Mouse (Mus musculus) heart, embryonic 11.5 days (tissue): Measurements from ENCODE around the gene Cdt1. TPM values are rescaled to one million over a fixed set of nuclear protein-coding genes. Genes with fewer than 3 reads are reported as not detected.

ENCODE experiments used
- ATAC-seq: fragments of 200-750 bp; cut with Nextera tagmentation; replicated peaks from 2 replicates; pipeline ENCODE4 v1.8.0; 2017; ENCODE audit warnings: moderate library complexity; ENCODE audit not compliant: insufficient number of reproducible peaks, low FRiP score, low TSS enrichment
- H3K27ac ChIP-seq: fragments of 300-500 bp; sonication (generic); 2 replicates; pipeline ENCODE4 v1.5.1; 2014; ENCODE audit warnings: mild to moderate bottlenecking, low read depth, low read length
- H3K27me3 ChIP-seq: fragments of 300-500 bp; sonication (generic); 2 replicates; pipeline ENCODE4 v1.6.1; 2014; ENCODE audit warnings: mild to moderate bottlenecking, low read length, mixed read lengths; ENCODE audit not compliant: control insufficient read depth, insufficient read depth
- H3K36me3 ChIP-seq: fragments of 300-500 bp; sonication (generic); 2 replicates; pipeline ENCODE4 v1.6.1; 2014; ENCODE audit warnings: mild to moderate bottlenecking, low read length, moderate library complexity, mixed read lengths; ENCODE audit not compliant: control insufficient read depth, insufficient read depth
- H3K4me1 ChIP-seq: fragments of 300-500 bp; sonication (generic); 2 replicates; pipeline ENCODE4 v1.6.1; 2014; ENCODE audit warnings: low read length; ENCODE audit not compliant: control insufficient read depth, insufficient read depth
- H3K4me2 ChIP-seq: fragments of 300-500 bp; sonication (generic); 2 replicates; pipeline ENCODE4 v1.6.1; 2014; ENCODE audit warnings: mild to moderate bottlenecking, moderate library complexity
- H3K4me3 ChIP-seq: fragments of 300-500 bp; sonication (generic); 2 replicates; pipeline ENCODE4 v1.5.1; 2014; ENCODE audit warnings: low read depth, low read length
- H3K9ac ChIP-seq: fragments of 300-500 bp; sonication (generic); 2 replicates; pipeline ENCODE4 v1.6.1; 2014; ENCODE audit warnings: mild to moderate bottlenecking, low read depth, low read length, moderate library complexity
- H3K9me3 ChIP-seq: fragments of 300-500 bp; sonication (generic); replicated peaks from 2 replicates; pipeline ENCODE4 v1.6.1; 2016; ENCODE audit warnings: low read length; ENCODE audit not compliant: control insufficient read depth
- WGBS: fragments of 180-500 bp; shearing (Covaris S2); extraction: QIAGEN DNeasy Blood & Tissue Kit; methylation state at CpG from one replicate; pipeline ENCODE4 v1.1.7; 2014; ENCODE audit not compliant: insufficient replicate concordance; 5-methylcytosine and 5-hydroxymethylcytosine counted together
- polyA plus RNA-seq: library from polyadenylated mRNA; unstranded; fragments of >200 nt; fragmentation: Nextera tagmentation; extraction: Ambion mirVana; gene quantifications from 2 replicates; pipeline ENCODE4 v1.2.1, GENCODE M21; 2014

The Cdt1 gene
- polyA plus RNA-seq, 1 experiment from 2014 or later = 29.5 TPM

DNA sequence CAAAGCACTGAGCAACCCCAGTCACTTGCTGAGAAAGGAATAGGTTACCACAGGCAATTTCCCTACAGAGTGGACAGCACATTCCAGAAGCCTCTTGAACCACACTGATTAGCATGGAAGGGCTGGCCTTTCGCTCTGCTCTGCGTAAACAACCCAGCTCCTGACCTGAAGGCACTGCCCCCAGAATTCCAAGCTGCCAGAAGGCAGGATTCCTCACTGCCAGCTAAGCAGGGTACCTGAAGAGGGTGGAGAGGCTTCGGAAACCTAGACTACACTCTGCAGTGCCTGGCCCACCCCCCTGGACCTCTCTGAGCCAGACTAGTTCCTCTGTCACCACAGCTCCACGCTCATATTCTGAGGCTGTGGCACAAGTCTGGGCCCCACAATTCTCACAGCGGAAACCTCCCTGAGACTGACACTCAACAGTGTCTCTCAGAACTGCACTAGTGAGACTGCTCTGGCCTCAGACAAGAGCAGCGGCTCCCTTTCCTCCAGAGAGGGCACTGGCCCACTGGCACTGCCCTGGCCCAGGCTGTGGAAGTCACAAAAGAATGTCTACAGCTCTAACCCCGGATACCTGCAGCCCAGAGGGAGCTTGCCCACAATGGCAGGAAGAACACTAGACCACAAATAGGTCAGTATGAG lies 41.2 kb upstream of the Cdt1 start:
- 36% methylated on average over 7 of the region's 7 CpGs for WGBS
- peaks cover 75% of the 10 kb centered on the region for H3K4me1 ChIP-seq
- H3K4me2 ChIP-seq = peak overlapping the region; percentile 46

DNA sequence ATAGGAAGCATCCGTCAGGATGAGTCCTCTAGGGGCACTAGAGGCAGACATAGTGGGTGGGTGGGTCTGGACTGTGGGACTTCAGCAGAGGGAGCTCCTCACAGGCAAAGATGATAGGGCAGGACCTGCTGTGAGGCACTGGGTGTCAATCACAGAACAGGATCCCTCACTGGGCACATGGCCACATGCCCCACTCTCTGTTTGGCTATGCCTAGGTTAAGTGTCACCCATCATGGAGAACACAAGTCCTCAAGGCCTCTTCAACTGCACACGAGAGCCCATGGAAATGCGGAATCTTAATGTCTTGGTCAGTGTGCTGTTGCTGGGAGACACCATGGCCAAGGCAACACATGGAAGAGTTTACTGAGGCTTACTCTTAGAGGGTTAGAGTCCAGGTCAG lies 39.9 kb upstream of the Cdt1 start:
- H3K4me3 ChIP-seq = no peak overlapping the region
- H3K9me3 ChIP-seq = no peaks in the 10 kb centered on the region
- ATAC-seq = no peak
- no peaks in the 10 kb centered on the region for H3K27me3 ChIP-seq
- no peak overlapping the region for H3K9ac ChIP-seq
- peaks cover 74% of the 10 kb centered on the region for H3K4me1 ChIP-seq
- H3K36me3 ChIP-seq = peaks cover 3% of the 10 kb centered on the region; the same call in 1 of the 2 replicates
- H3K4me2 ChIP-seq = no peak overlapping the region
- WGBS = 82% methylated on average over 3 of the region's 3 CpGs
- H3K27ac ChIP-seq = peak overlapping the region; percentile 54

More for the DNA sequence above, 41.2 kb upstream of the Cdt1 start:
- Histone ChIP-seq H3K9ac (peak overlapping the region; percentile 58), H3K27ac (peak overlapping the region; percentile 90), H3K9me3 (no peaks in the 10 kb centered on the region), H3K27me3 (no peaks in the 10 kb centered on the region), H3K36me3 (peaks cover 6% of the 10 kb centered on the region; the same call in 1 of the 2 replicates), H3K4me3 (no peak overlapping the region)
- ATAC-seq = no peak; the same call in 1 of the 2 replicates

DNA sequence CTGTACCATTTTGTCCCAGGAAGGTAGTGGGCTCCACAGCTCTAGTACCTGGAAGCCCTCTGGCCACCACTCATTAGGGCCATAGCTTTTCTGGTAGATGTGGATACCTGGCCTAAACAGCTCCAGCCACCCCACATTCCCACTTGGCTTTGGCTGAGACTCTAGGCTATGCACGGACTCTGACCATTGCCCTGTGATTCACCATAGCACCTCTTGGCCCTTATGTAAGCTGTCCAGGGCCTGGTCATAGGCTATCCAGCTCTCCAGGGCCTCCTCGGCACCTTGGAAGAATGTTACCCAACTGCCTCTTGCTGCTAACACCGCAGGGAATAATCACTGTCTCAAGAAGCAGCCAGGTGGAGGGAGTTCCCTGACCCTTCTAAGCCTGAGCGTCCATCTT lies 38.7 kb upstream of the Cdt1 start:
- H3K4me1 ChIP-seq = peaks cover 67% of the 10 kb centered on the region
- H3K9me3 ChIP-seq = no peaks in the 10 kb centered on the region
- H3K27me3 ChIP-seq = no peaks in the 10 kb centered on the region
- ATAC-seq = no peak
- 88% methylated on average over 4 of the region's 4 CpGs for WGBS
- peaks cover 3% of the 10 kb centered on the region; the same call in 1 of the 2 replicates for H3K36me3 ChIP-seq
- H3K4me3 ChIP-seq = no peak overlapping the region
- H3K27ac ChIP-seq = no peak overlapping the region
- H3K4me2 ChIP-seq = no peak overlapping the region
- no peak overlapping the region for H3K9ac ChIP-seq

DNA sequence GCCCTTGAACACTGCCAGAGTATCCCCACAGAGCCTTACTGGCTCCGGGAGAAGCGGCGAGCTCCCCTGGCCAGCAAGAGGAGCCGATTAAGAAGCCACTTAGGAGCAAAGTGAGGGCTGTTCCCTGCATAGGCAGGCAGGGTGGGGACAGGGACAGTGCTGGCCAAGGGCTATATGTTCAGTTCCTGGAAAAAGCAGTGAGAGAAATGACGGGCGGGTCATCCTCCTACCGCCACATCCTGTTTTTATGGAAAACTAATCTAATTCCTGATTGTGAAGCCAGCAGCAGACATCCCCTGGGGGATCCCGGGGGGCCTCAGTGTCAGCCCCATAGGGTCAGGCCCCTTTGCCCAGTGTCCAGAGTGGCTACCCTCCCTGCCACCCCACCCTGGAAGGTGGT lies 36.5 kb upstream of the Cdt1 start:
- no peaks in the 10 kb centered on the region for H3K9me3 ChIP-seq
- peaks cover 3% of the 10 kb centered on the region; the same call in 1 of the 2 replicates for H3K36me3 ChIP-seq
- H3K27me3 ChIP-seq = no peaks in the 10 kb centered on the region
- no peak overlapping the region for H3K4me3 ChIP-seq
- H3K4me2 ChIP-seq = peak overlapping the region; percentile 32; the same call in 1 of the 2 replicates
- ATAC-seq = no peak
- H3K27ac ChIP-seq = peak overlapping the region; percentile 64
- no peak overlapping the region; the same call in 1 of the 2 replicates for H3K9ac ChIP-seq
- WGBS = 56% methylated on average over 8 of the region's 8 CpGs
- peaks cover 49% of the 10 kb centered on the region for H3K4me1 ChIP-seq

DNA sequence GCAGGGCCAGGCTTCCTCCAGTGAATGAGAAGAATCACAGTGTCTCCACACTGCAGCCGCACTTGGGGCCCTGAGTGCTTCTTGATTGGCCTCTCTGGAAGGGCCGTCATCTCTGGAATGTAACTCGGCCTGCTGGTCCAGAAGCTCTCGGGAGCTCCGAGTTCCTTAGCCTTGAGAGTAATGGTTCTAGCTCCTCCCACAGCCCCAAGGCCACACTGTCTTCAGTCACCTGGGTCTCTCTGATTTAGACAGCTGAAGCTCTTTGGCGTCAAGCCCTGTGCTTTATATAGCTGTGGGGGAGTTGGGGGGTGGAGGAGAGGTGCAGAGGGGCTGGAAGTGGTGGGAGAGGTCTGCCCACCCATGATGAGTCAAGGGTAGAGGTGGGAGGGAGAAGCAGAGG lies 30.8 kb upstream of the Cdt1 start:
- Histone ChIP-seq H3K4me3 (no peak overlapping the region), H3K27ac (peak overlapping the region; percentile 57), H3K9me3 (no peaks in the 10 kb centered on the region), H3K27me3 (no peaks in the 10 kb centered on the region), H3K4me1 (peaks cover 32% of the 10 kb centered on the region), H3K9ac (peak overlapping the region; percentile 61), H3K4me2 (peak overlapping the region; percentile 47), H3K36me3 (no peaks in the 10 kb centered on the region)
- ATAC-seq = peak; percentile 33; the same call in 1 of the 2 replicates
- WGBS = 16% methylated on average over 6 of the region's 6 CpGs

DNA sequence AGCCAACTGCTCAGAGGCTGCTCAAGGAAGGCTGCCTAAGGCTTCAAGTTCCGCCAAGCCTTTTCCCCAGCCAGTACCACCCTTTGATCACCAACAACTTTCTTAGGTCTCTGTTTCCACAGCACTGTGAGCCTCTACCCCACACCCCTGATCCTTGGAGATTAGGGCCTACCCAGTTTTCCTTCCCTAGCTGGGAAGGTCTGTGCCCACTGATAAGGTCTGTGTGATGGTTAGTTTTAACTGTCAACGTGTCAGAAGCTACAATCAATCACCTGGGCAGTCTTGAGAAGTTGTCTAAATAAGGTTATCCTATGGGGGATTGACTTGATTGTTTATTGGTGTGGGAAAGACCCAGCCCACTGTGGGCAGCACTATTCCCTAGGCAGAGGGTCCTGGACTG lies 30.0 kb upstream of the Cdt1 start:
- peaks cover 37% of the 10 kb centered on the region for H3K4me1 ChIP-seq

DNA sequence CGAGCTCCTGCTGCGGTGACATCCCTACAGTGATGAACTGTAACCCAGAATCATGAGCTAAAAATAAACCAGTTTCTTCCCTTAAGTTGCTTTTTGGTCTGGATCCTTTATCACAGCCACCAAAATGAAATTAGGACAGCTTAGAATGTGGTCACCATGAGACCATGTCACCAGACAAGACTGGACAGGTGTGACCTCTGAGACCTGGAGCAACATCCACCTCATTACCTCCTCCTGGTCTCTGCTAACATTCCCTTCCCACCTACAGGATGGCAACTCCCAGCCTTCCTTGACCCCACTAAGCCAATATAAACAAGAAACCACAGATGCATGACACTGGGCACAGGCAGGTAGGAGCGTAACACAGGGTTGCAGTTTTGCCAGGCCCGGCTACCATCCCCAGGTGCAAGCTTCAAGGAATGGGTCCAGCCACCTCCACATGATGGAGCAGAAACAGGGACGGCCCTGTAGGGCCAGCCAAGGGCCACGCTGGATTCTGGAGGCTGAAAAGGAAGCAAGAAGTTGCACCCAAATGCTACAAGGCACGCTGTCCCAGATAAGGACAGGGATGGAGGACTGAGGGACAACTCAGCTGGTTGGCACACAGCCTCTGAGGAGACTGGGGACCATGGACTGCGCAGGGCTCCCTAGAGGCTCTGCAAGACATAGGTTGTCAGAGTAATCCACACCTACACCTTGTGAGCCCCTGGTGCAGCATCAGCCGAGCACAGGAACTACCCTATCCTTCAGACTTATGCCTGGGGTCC lies 29.3 kb upstream of the Cdt1 start:
- no peak overlapping the region for H3K9ac ChIP-seq
- peak overlapping the region; percentile 57; the same call in 1 of the 2 replicates for H3K27ac ChIP-seq
- 84% methylated on average over 9 of the region's 9 CpGs for WGBS
- H3K27me3 ChIP-seq = no peaks in the 10 kb centered on the region
- H3K4me3 ChIP-seq = no peak overlapping the region
- peaks cover 32% of the 10 kb centered on the region for H3K4me1 ChIP-seq
- H3K36me3 ChIP-seq = peaks cover 3% of the 10 kb centered on the region
- H3K9me3 ChIP-seq = no peaks in the 10 kb centered on the region
- ATAC-seq = no peak
- H3K4me2 ChIP-seq = no peak overlapping the region

More for the DNA sequence above, 30.0 kb upstream of the Cdt1 start:
- peak overlapping the region; percentile 57 for H3K27ac ChIP-seq
- 0 out of 2 replicates have a peak, but pooled peaks have one; percentile 12 for ATAC-seq
- WGBS = 54% methylated on average over 2 of the region's 2 CpGs
- peak overlapping the region; percentile 47 for H3K4me2 ChIP-seq
- no peak overlapping the region for H3K4me3 ChIP-seq
- H3K27me3 ChIP-seq = no peaks in the 10 kb centered on the region
- no peaks in the 10 kb centered on the region for H3K9me3 ChIP-seq
- H3K36me3 ChIP-seq = no peaks in the 10 kb centered on the region
- H3K9ac ChIP-seq = peak overlapping the region; percentile 61; the same call in 1 of the 2 replicates

DNA sequence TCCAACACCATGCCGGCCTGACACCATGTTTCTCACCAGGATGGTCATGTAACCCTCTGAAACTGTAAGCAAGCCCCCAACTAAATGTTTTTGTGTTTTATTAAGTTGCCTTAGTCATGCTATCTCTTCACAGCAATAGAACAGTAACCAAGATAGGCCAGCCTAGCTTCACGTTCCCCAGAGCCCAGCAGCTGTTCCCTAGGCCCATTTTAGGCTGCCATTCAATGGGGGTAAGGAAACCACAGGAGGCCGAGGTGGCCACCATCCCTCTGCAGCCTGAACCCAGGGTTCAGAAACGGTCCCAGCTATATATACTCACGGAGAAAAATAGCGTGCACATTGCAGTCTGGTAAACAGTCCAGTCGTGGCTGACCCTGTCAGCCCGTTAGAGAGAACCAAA lies 23.7 kb upstream of the Cdt1 start:
- Histone ChIP-seq H3K9ac (no peak overlapping the region; the same call in 1 of the 2 replicates), H3K4me1 (peaks cover 60% of the 10 kb centered on the region), H3K9me3 (no peaks in the 10 kb centered on the region), H3K4me2 (no peak overlapping the region), H3K4me3 (no peak overlapping the region), H3K36me3 (peaks cover 5% of the 10 kb centered on the region), H3K27ac (no peak overlapping the region), H3K27me3 (no peaks in the 10 kb centered on the region)
- ATAC-seq = no peak
- WGBS = 85% methylated on average over 8 of the region's 8 CpGs
